8 mouse cellular contexts compared by ENCODE assay signal in genomic region chr12:51844771-51845256, GRCm38 (mm10). TPM values are rescaled to one million over a fixed set of nuclear protein-coding genes. Genes with fewer than 3 reads are reported as not detected.
DNase-seq lines count a peak whose midpoint lies in the region; ATAC-seq lines count a peak whose summit lies in the region.

No protein-coding gene starts in this region.

- WGBS in hindbrain, embryonic 16.5 days: under 1% methylated on average over 17 of the region's 17 CpGs
- WGBS in macrophage (ENCODE audit: missing documents): 2% methylated on average over 17 of the region's 17 CpGs

- peak overlapping the region; percentile 80 for H3K27ac ChIP-seq in hindbrain, embryonic 16.5 days (ENCODE audit: low read depth, low read length)
- H3K27ac ChIP-seq in macrophage: peak overlapping the region; percentile 78

- peak overlapping the region; percentile 71 for H3K9ac ChIP-seq in hindbrain, embryonic 16.5 days (ENCODE audit: low read depth, low read length)

- H3K4me3 ChIP-seq in hindbrain, embryonic 16.5 days (ENCODE audit: low read length): peak overlapping the region; percentile 64
- H3K4me3 ChIP-seq in macrophage (ENCODE audit: inconsistent target): peak overlapping the region; percentile 52

- DNase-seq in T-cell, adult 2 months (ENCODE audit: low spot score): peak; percentile 72
- peak; percentile 81 to 92 for DNase-seq in cerebellum, postnatal 4 days (ENCODE audit: low spot score in 2 of 2)
- peak; percentile 98 for DNase-seq in gastrocnemius, adult 18-20 months (ENCODE audit: low spot score)
- DNase-seq in left cerebral cortex, adult 18-20 months (ENCODE audit: low spot score in 2 of 2): peak; percentile 88 to 90
- peak; percentile 89 for DNase-seq in right cerebral cortex, adult 18-20 months
- DNase-seq in urinary bladder, postnatal 10 days (ENCODE audit: low spot score): peak; percentile 62

- peaks cover 6% of the 10 kb centered on the region; the same call in 1 of the 2 replicates for H3K4me1 ChIP-seq in hindbrain, embryonic 16.5 days (ENCODE audit: control insufficient read depth, insufficient read depth, low read depth, low read length)

- no peaks in the 10 kb centered on the region for H3K27me3 ChIP-seq in hindbrain, embryonic 16.5 days (replicated peaks; ENCODE audit: control insufficient read depth, insufficient read depth, low read length)

- no peaks in the 10 kb centered on the region for H3K9me3 ChIP-seq in hindbrain, embryonic 16.5 days (ENCODE audit: control insufficient read depth, low read length)

- peak; percentile 98 for ATAC-seq in hindbrain, embryonic 16.5 days

- H3K36me3 ChIP-seq in hindbrain, embryonic 16.5 days (ENCODE audit: control insufficient read depth, insufficient read depth, low read length): no peaks in the 10 kb centered on the region
- H3K36me3 ChIP-seq in macrophage (ENCODE audit: inconsistent target): no peaks in the 10 kb centered on the region

- H3K4me2 ChIP-seq in hindbrain, embryonic 16.5 days (ENCODE audit: low read length): peak overlapping the region; percentile 81

- no peaks in the 10 kb centered on the region for H3K79me2 ChIP-seq in macrophage (ENCODE audit: inconsistent target)

RNA-seq across cellular contexts. Expression of gene Hectd1, which starts 15.5 kb away (rescaled TPM):
- total RNA-seq in gastrocnemius, adult 18-20 months (2021): 10 to 100 TPM; 84.3 to 90.9 TPM
- polyA plus RNA-seq in hindbrain, embryonic 16.5 days (2015; fragmentation: Nextera tagmentation; extraction: Ambion mirVana): 31.3 and 33.3 TPM in 2 replicates
- total RNA-seq in left cerebral cortex, adult 18-20 months (2021): 10 to 100 TPM; 79.9 to 82.6 TPM
- total RNA-seq in macrophage (2018; cell fraction: chromatin; rRNA removed): 100 to 1,000 TPM; 135 to 424 (median 190) TPM
- 10 to 100 TPM; 25.2 to 65.7 (median 46.8) TPM for total RNA-seq in macrophage (2018; cell fraction: cytosol; rRNA removed)
- total RNA-seq in macrophage (2018; cell fraction: nucleus; rRNA removed): 100 to 1,000 TPM in 25 of 26 experiments, 10 to 100 TPM in 1; 94.9 to 369 (median 125) TPM
- 30.4 to 33.6 TPM (median 31.3 TPM) in 3 replicates for polyA plus RNA-seq in macrophage (2018)

Comparison
In these comparisons a context has a peak if more than half of its experiments do, and no peak if none do; other contexts are left out.
1. Peak in every context shown above with its lines: DNase-seq, ATAC-seq, H3K4me3 ChIP-seq and H3K27ac ChIP-seq.